Mouse (Mus musculus) bone marrow, adult 2 months (tissue): ENCODE results near the gene Rnf138rt1.

Experiments used
- CTCF ChIP-seq: fragments of 200-500 bp; IDR thresholded peaks from 2 replicates; pipeline ENCODE4 v1.5.1; 2011; ENCODE audit warnings: low read length, control low read depth; ENCODE audit not compliant: control insufficient read depth, insufficient read depth
- POLR2A ChIP-seq: fragments of 200-500 bp; IDR thresholded peaks from 2 replicates; pipeline ENCODE4 v1.6.1; 2011; ENCODE audit warnings: low read depth, mild to moderate bottlenecking, control low read depth, low read length, borderline replicate concordance; ENCODE audit not compliant: control insufficient read depth

- TF ChIP-seq CTCF (no peak), POLR2A (no peak)
Measured at GRCm38 (mm10) chrX:163743896-163744295, 17.2 kb downstream of the Rnf138rt1 start.
